Mouse (Mus musculus) Muller cell, postnatal 12 days (primary cell): Measurements from ENCODE around the gene Hist1h2bg.
A peak's percentile ranks its signal among the peaks of the same experiment; 100 is the strongest.

ENCODE experiments used
- DNase-seq: peaks from one replicate; pipeline ENCODE4 v3.0.0-alpha.2; 2015; ENCODE audit errors: inconsistent ontology term

Gene Hist1h2bg

GRCm38 (mm10) chr13:23620056-23620732 lies 49.0 kb downstream of the Hist1h2bg start:
- DNase-seq = no peak

GRCm38 (mm10) chr13:23620733-23621531 lies 49.7 kb downstream of the Hist1h2bg start, which contains the start of gene Hist1h2be:
Hist1h2be (minus strand) TSS chr13:23621124.
- peak; percentile 87 for DNase-seq
